Comparison of ENCODE assay signal across 13 mouse cellular contexts in genomic region chr1:125648011-125648410, GRCm38 (mm10). TPM values are rescaled to one million over a fixed set of nuclear protein-coding genes. Genes with fewer than 3 reads are reported as not detected.
"Had no signal": no experiment of that assay in that cellular context is flagged by ENCODE, and none has a peak within 500 bp of the region (broad histone marks: within the 10 kb centered on the region; RNA-seq: fewer than 3 reads in every experiment).

No protein-coding gene starts in this region.

- H3K4me3 ChIP-seq: limb, embryonic 13.5 days; midbrain, embryonic 13.5 days; neural tube, embryonic 15.5 days had no signal

- H3K4me1 ChIP-seq: limb, embryonic 13.5 days; midbrain, embryonic 13.5 days had no signal

- DNase-seq: kidney, postnatal 4 days; left cerebral cortex, postnatal 4 days; lung, adult 18-20 months; lung, postnatal 36 days; spleen, adult 18-20 months; thymus, adult 18-20 months; thymus, postnatal 25 days had no signal

- H3K27me3 ChIP-seq: limb, embryonic 13.5 days; midbrain, embryonic 13.5 days; neural tube, embryonic 15.5 days had no signal

- ATAC-seq: midbrain, embryonic 13.5 days had no signal

- H3K36me3 ChIP-seq: limb, embryonic 13.5 days; midbrain, embryonic 13.5 days; neural tube, embryonic 15.5 days had no signal

- H3K9me3 ChIP-seq: limb, embryonic 13.5 days; midbrain, embryonic 13.5 days; neural tube, embryonic 15.5 days had no signal

RNA-seq across cellular contexts. Expression of gene Gpr39, which starts 28.8 kb away (rescaled TPM):
- total RNA-seq: left cerebral cortex, adult 18-20 months; left cerebral cortex, postnatal 4 days; megakaryocyte progenitor cell, adult 5-6 weeks had no signal
- polyA plus RNA-seq: limb, embryonic 13.5 days; midbrain, embryonic 13.5 days; neural tube, embryonic 11.5 days had no signal
